Mouse (Mus musculus) heart, postnatal 0 days (tissue): ENCODE measurements around the gene Grb2.

ENCODE experiments used
- CTCF ChIP-seq: IDR thresholded peaks from 2 replicates; pipeline ENCODE4 v1.5.1; 2016; ENCODE audit warnings: antibody characterized with exemption, control low read depth, low read depth
- EP300 ChIP-seq: IDR thresholded peaks from 2 replicates; pipeline ENCODE4 v1.6.1; 2016; ENCODE audit warnings: antibody characterized with exemption, low read depth

DNA sequence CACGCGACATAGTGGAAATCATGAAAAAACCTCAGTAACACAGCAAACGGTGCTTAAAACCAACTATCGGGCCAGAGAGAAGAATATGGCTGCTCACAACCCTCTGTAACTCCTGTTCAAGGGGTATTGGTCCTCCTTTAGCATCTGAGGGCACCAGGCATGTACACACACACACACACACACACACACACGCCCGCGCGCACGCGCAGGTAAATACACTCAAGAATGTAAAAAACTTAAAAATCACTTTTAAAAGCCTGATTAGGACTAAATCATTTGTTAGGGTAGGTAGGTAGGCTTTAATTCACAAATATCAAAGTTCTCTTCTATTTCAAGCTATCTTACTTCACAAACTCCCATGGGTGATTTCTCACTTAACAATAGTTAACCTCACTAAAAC, 1.8 kb downstream of the Grb2 start:
- TF ChIP-seq CTCF: no peak
- no peak for TF ChIP-seq EP300
